Mouse (Mus musculus): Measurements from ENCODE around the gene Itch.
"Not testable (repeated sequence)": the region's sequence is repeated elsewhere in the genome, so short reads cannot be mapped to it uniquely, and the experiment has no call there.

Gene Itch

GRCm38 (mm10) chr2:155133011-155133976 lies at the start of gene Itch:
Itch (plus strand) TSS chr2:155133509.
- DNase-seq, result peak; percentile 93 to 94

GRCm38 (mm10) chr2:155084546-155084945 lies 48.8 kb upstream of the Itch start:
- DNase-seq, result no peak

- DNase-seq, result no peak
These were observed 47.0 kb upstream of the Itch start for GRCm38 (mm10) chr2:155086328-155086727.

- no peak for DNase-seq
These were observed 45.0 kb upstream of the Itch start for GRCm38 (mm10) chr2:155088264-155088663.

- DNase-seq, result no peak
These were observed 42.2 kb upstream of the Itch start for GRCm38 (mm10) chr2:155090909-155091742.

GRCm38 (mm10) chr2:155091743-155092075 lies 41.6 kb upstream of the Itch start:
- DNase-seq, result no peak

- DNase-seq, result no peak
These were observed 39.9 kb upstream of the Itch start for GRCm38 (mm10) chr2:155093418-155093817.

- DNase-seq, result no peak
These were observed 34.5 kb upstream of the Itch start for GRCm38 (mm10) chr2:155098720-155099380.

GRCm38 (mm10) chr2:155099421-155099820 lies 33.9 kb upstream of the Itch start:
- DNase-seq, result no peak

GRCm38 (mm10) chr2:155099994-155100795 lies 33.1 kb upstream of the Itch start:
- no peak for DNase-seq

GRCm38 (mm10) chr2:155100796-155101259 lies 32.5 kb upstream of the Itch start:
- DNase-seq, result no peak

GRCm38 (mm10) chr2:155101761-155102181 lies 31.5 kb upstream of the Itch start:
- no peak for DNase-seq

GRCm38 (mm10) chr2:155103607-155104006 lies 29.7 kb upstream of the Itch start:
- DNase-seq, result peak; percentile 12 to 17

- DNase-seq, result not testable (repeated sequence)
These were observed 26.0 kb upstream of the Itch start for GRCm38 (mm10) chr2:155107276-155107675.

GRCm38 (mm10) chr2:155115216-155115830 lies 18.0 kb upstream of the Itch start:
- no peak for DNase-seq

GRCm38 (mm10) chr2:155133977-155134860 lies 910 bp downstream of the Itch start:
- DNase-seq, result peak in 1 of 2 experiments; percentile 29

- DNase-seq, result no peak
These were observed 1.8 kb downstream of the Itch start for GRCm38 (mm10) chr2:155135092-155135491.

GRCm38 (mm10) chr2:155135534-155135933 lies 2.2 kb downstream of the Itch start:
- DNase-seq, result no peak

GRCm38 (mm10) chr2:155140986-155141385 lies 7.7 kb downstream of the Itch start:
- DNase-seq, result no peak

GRCm38 (mm10) chr2:155142025-155142555 lies 8.8 kb downstream of the Itch start:
- no peak for DNase-seq
